Comparison of ENCODE assay signal across 12 mouse cellular contexts in the genomic region with DNA sequence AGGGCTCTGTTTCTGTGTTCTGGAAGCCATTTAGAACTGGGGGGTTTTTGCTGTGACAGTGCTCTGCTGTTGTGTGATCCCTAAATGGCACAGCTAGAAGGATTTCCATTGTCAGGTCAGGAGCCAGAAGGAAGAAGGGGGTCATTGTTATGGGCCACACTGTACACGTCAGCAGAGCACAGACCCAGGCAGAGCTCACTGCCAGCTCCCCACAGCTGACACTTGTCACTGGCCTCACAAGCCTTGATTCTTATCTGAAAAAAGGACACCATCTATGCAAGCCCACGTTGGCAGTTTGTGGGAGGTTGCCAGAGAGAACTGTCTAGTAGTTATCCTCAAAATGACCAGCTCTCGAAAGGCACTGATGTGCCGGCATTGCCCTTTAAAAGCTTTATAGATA. TPM values are rescaled to one million over a fixed set of nuclear protein-coding genes. Genes with fewer than 3 reads are reported as not detected.
DNase-seq lines count a peak whose midpoint lies in the region; ATAC-seq and TF ChIP-seq lines count a peak whose summit lies in the region.
"Had no signal": no experiment of that assay in that cellular context is flagged by ENCODE, and none has a peak within 500 bp of the region (broad histone marks: within the 10 kb centered on the region; RNA-seq: fewer than 3 reads in every experiment).

No protein-coding gene starts in this region.

- peaks cover 20% of the 10 kb centered on the region; the same call in 1 of the 2 replicates for H3K36me3 ChIP-seq in stomach, postnatal 0 days (ENCODE audit: control insufficient read depth, insufficient read depth, low read length)
- H3K36me3 ChIP-seq in lung, postnatal 0 days (ENCODE audit: insufficient read depth, low read length) = peaks cover 16% of the 10 kb centered on the region

- DNase-seq in frontal cortex, postnatal 25 days (ENCODE audit: low spot score in 2 of 2) = no peak
- peak; percentile 56 for DNase-seq in retina, postnatal 1 day
- DNase-seq in retina, embryonic 14.5 days (ENCODE audit: low spot score) = no peak
- DNase-seq in left cerebral cortex, adult 2 months (ENCODE audit: extremely low spot score in 1 of 2, low spot score in 2 of 2) = no peak
- DNase-seq in stomach, postnatal 0 days (ENCODE audit: low spot score) = no peak
- no peak for DNase-seq in lung, postnatal 0 days (ENCODE audit: low spot score)
- no peak for DNase-seq in kidney, adult 18-20 months
- DNase-seq: adrenal gland, adult 2 months; kidney, adult 11 months had no signal

- 71% methylated on average over 4 of the region's 4 CpGs for WGBS in stomach, postnatal 0 days
- 58% methylated on average over 4 of the region's 4 CpGs for whole genome bisulfite sequencing in lung, postnatal 0 days

- H3K4me1 ChIP-seq in stomach, postnatal 0 days (replicated peaks; ENCODE audit: control insufficient read depth, insufficient read depth) = no peaks in the 10 kb centered on the region
- no peaks in the 10 kb centered on the region for H3K4me1 ChIP-seq in lung, postnatal 0 days (ENCODE audit: insufficient read depth, low read depth, low read length)

- no peak overlapping the region for H3K4me3 ChIP-seq in left cerebral cortex, adult 2 months
- H3K4me3 ChIP-seq in stomach, postnatal 0 days (ENCODE audit: low read depth, low read length) = no peak overlapping the region
- no peak overlapping the region for H3K4me3 ChIP-seq in lung, postnatal 0 days (ENCODE audit: low read depth, low read length)
- H3K4me3 ChIP-seq: megakaryocyte, embryonic 14.5 days had no signal

- H3K27me3 ChIP-seq in stomach, postnatal 0 days (ENCODE audit: control insufficient read depth, insufficient read depth, low read length) = no peaks in the 10 kb centered on the region
- H3K27me3 ChIP-seq in lung, postnatal 0 days (replicated peaks; ENCODE audit: insufficient read depth, low read length) = no peaks in the 10 kb centered on the region
- H3K27me3 ChIP-seq: megakaryocyte, embryonic 14.5 days had no signal

- no peak overlapping the region for H3K4me2 ChIP-seq in stomach, postnatal 0 days (replicated peaks; ENCODE audit: low read depth)
- no peak overlapping the region for H3K4me2 ChIP-seq in lung, postnatal 0 days (replicated peaks; ENCODE audit: low read depth, low read length)

- H3K9me3 ChIP-seq in stomach, postnatal 0 days (ENCODE audit: control insufficient read depth, low read length) = no peaks in the 10 kb centered on the region
- H3K9me3 ChIP-seq in lung, postnatal 0 days (ENCODE audit: low read length) = no peaks in the 10 kb centered on the region

- H3K27ac ChIP-seq in left cerebral cortex, adult 2 months = peak overlapping the region; percentile 67; the same call in 1 of the 2 replicates
- H3K27ac ChIP-seq in stomach, postnatal 0 days (replicated peaks) = no peak overlapping the region
- no peak overlapping the region for H3K27ac ChIP-seq in lung, postnatal 0 days (ENCODE audit: low read length)
- H3K27ac ChIP-seq: liver, embryonic 14.5 days had no signal

- peak; percentile 69 for ATAC-seq in frontal cortex, adult (ENCODE audit: low TSS enrichment)
- peak; percentile 41; the same call in 1 of the 2 replicates for ATAC-seq in stomach, postnatal 0 days (ENCODE audit: low FRiP score, low TSS enrichment)
- ATAC-seq in lung, postnatal 0 days = no peak

- intact Hi-C loops in left cerebral cortex, adult 2 months (cut with DNase I) = loop anchor here (2.0 kb wide), 1 partner anchor 33 kb away; no protein-coding TSS in a partner anchor

- no peak for TF ChIP-seq EP300 in stomach, postnatal 0 days (optimal IDR thresholded peaks at IDR 0.05)
- TF ChIP-seq EP300 in lung, postnatal 0 days (IDR thresholded peaks at IDR 0.05) = no peak

- TF ChIP-seq CTCF in left cerebral cortex, adult 2 months (IDR thresholded peaks at IDR 0.05) = no peak
- TF ChIP-seq CTCF in stomach, postnatal 0 days (IDR thresholded peaks at IDR 0.05; ENCODE audit: low read depth) = no peak
- no peak for TF ChIP-seq CTCF in lung, postnatal 0 days (IDR thresholded peaks at IDR 0.05)

- no peak overlapping the region for H3K9ac ChIP-seq in stomach, postnatal 0 days (ENCODE audit: low read length)
- no peak overlapping the region for H3K9ac ChIP-seq in lung, postnatal 0 days (replicated peaks; ENCODE audit: low read depth)
- H3K9ac ChIP-seq: liver, embryonic 14.5 days had no signal

RNA-seq across cellular contexts. Expression of gene Gsta4, which starts 36.5 kb away (rescaled TPM):
- 10 to 100 TPM; 38.2 to 39.6 TPM for total RNA-seq in left cerebral cortex, adult 2 months (2021)
- 1,515 and 1,656 TPM in 2 replicates for polyA plus RNA-seq in stomach, postnatal 0 days (2015; fragmentation: Nextera tagmentation; extraction: Ambion mirVana)
- polyA plus RNA-seq in lung, postnatal 0 days (2015; fragmentation: Nextera tagmentation; extraction: Ambion mirVana) = 107 and 112 TPM in 2 replicates

RNA-seq across cellular contexts. Expression of gene Ick, which starts 37.1 kb away (rescaled TPM):
- 10 to 100 TPM; 17.4 to 19.2 TPM for total RNA-seq in left cerebral cortex, adult 2 months (2021)
- polyA plus RNA-seq in stomach, postnatal 0 days (2015; fragmentation: Nextera tagmentation; extraction: Ambion mirVana) = 28.5 and 31.3 TPM in 2 replicates
- 19.3 and 23.0 TPM in 2 replicates for polyA plus RNA-seq in lung, postnatal 0 days (2015; fragmentation: Nextera tagmentation; extraction: Ambion mirVana)

RNA-seq across cellular contexts. Expression of gene Fbxo9, which starts 37.2 kb away (rescaled TPM):
- total RNA-seq in left cerebral cortex, adult 2 months (2021) = 100 to 1,000 TPM; 106 to 115 TPM
- polyA plus RNA-seq in stomach, postnatal 0 days (2015; fragmentation: Nextera tagmentation; extraction: Ambion mirVana) = 41.0 and 44.5 TPM in 2 replicates
- polyA plus RNA-seq in lung, postnatal 0 days (2015; fragmentation: Nextera tagmentation; extraction: Ambion mirVana) = 55.1 and 59.9 TPM in 2 replicates

Comparison
In these comparisons a context has a peak if more than half of its experiments do, and no peak if none do; other contexts are left out.
1. RNA of gene Gsta4, which starts 36.5 kb away (polyA plus RNA-seq): 1,515 to 1,656 TPM in stomach, postnatal 0 days; 107 to 112 TPM in lung, postnatal 0 days; every median in the first group is over 10 times any median in the second.